Mouse (Mus musculus): ENCODE results near the gene Wfdc10. TPM values are rescaled to one million over a fixed set of nuclear protein-coding genes. Genes with fewer than 3 reads are reported as not detected.

The Wfdc10 gene
- polyA plus RNA-seq, 1 experiment from 2014 or later: not detected

- no peaks in the 10 kb centered on the region for H3K4me1 ChIP-seq (ENCODE audit: insufficient read depth)
- H3K4me2 ChIP-seq: no peak overlapping the region
- TF ChIP-seq CTCF (IDR thresholded peaks at IDR 0.05; ENCODE audit: low read depth): no peak
- no peaks in the 10 kb centered on the region for H3K36me3 ChIP-seq (ENCODE audit: insufficient read depth)
- H3K27me3 ChIP-seq (ENCODE audit: insufficient read depth, low read length): no peaks in the 10 kb centered on the region
- ATAC-seq (ENCODE audit: insufficient read depth): no peak
- H3K4me3 ChIP-seq (ENCODE audit: low read depth, low read length): no peak overlapping the region
- 86% methylated on average over 5 of the region's 5 CpGs for WGBS
- no peak for DNase-seq
- no peaks in the 10 kb centered on the region for H3K9me3 ChIP-seq (ENCODE audit: low read depth, low read length)
- H3K9ac ChIP-seq: no peak overlapping the region
- no peak overlapping the region for H3K27ac ChIP-seq (ENCODE audit: low read depth)
Observed at GRCm38 (mm10) chr2:164701761-164702160, 45.9 kb downstream of the Wfdc10 start.

GRCm38 (mm10) chr2:164704235-164704634 lies 48.4 kb downstream of the Wfdc10 start:
- Histone ChIP-seq H3K27ac (ENCODE audit: low read depth) (no peak overlapping the region), H3K27me3 (ENCODE audit: insufficient read depth, low read length) (no peaks in the 10 kb centered on the region), H3K4me2 (no peak overlapping the region), H3K36me3 (ENCODE audit: insufficient read depth) (no peaks in the 10 kb centered on the region), H3K9me3 (ENCODE audit: low read depth, low read length) (no peaks in the 10 kb centered on the region), H3K4me3 (ENCODE audit: low read depth, low read length) (no peak overlapping the region), H3K9ac (no peak overlapping the region), H3K4me1 (ENCODE audit: insufficient read depth) (no peaks in the 10 kb centered on the region)
- DNase-seq (no peak), ATAC-seq (ENCODE audit: insufficient read depth) (no peak)
- WGBS: 76% methylated on average over 5 of the region's 5 CpGs
- TF ChIP-seq CTCF (IDR thresholded peaks at IDR 0.05; ENCODE audit: low read depth): no peak

- H3K4me2 ChIP-seq: no peak overlapping the region
- 87% methylated on average over 6 of the region's 6 CpGs for WGBS
- no peak overlapping the region for H3K9ac ChIP-seq
- DNase-seq (no peak), ATAC-seq (ENCODE audit: insufficient read depth) (no peak)
- no peaks in the 10 kb centered on the region for H3K27me3 ChIP-seq (ENCODE audit: insufficient read depth, low read length)
- H3K9me3 ChIP-seq (ENCODE audit: low read depth, low read length): no peaks in the 10 kb centered on the region
- TF ChIP-seq CTCF (IDR thresholded peaks at IDR 0.05; ENCODE audit: low read depth): no peak
- no peaks in the 10 kb centered on the region for H3K4me1 ChIP-seq (ENCODE audit: insufficient read depth)
- H3K36me3 ChIP-seq (ENCODE audit: insufficient read depth): no peaks in the 10 kb centered on the region
- H3K27ac ChIP-seq (ENCODE audit: low read depth): no peak overlapping the region
- H3K4me3 ChIP-seq (ENCODE audit: low read depth, low read length): no peak overlapping the region
Observed at GRCm38 (mm10) chr2:164705328-164705727, 49.5 kb downstream of the Wfdc10 start.

- no peak overlapping the region for H3K4me3 ChIP-seq (ENCODE audit: low read depth, low read length)
- H3K9ac ChIP-seq: no peak overlapping the region
- H3K4me1 ChIP-seq (ENCODE audit: insufficient read depth): no peaks in the 10 kb centered on the region
- ATAC-seq (ENCODE audit: insufficient read depth) (no peak), DNase-seq (no peak)
- WGBS: 81% methylated on average over 14 of the region's 14 CpGs
- H3K36me3 ChIP-seq (ENCODE audit: insufficient read depth): no peaks in the 10 kb centered on the region
- no peaks in the 10 kb centered on the region for H3K27me3 ChIP-seq (ENCODE audit: insufficient read depth, low read length)
- no peaks in the 10 kb centered on the region for H3K9me3 ChIP-seq (ENCODE audit: low read depth, low read length)
- no peak for TF ChIP-seq CTCF (IDR thresholded peaks at IDR 0.05; ENCODE audit: low read depth)
- no peak overlapping the region for H3K4me2 ChIP-seq
- H3K27ac ChIP-seq (ENCODE audit: low read depth): no peak overlapping the region
Observed at GRCm38 (mm10) chr2:164705991-164706390, 50.1 kb downstream of the Wfdc10 start.

Other genes with a start within 250 kb of the Wfdc10 start
- 101 and 103 TPM in 2 replicates for gene Sdc4, start 212.2 kb upstream of the Wfdc10 start, polyA plus RNA-seq (2014; fragmentation: Nextera tagmentation; extraction: Ambion mirVana)
- 65.6 and 68.7 TPM in 2 replicates for gene Sys1, start 199.1 kb upstream of the Wfdc10 start, polyA plus RNA-seq (2014; fragmentation: Nextera tagmentation; extraction: Ambion mirVana)
- gene Gm20458, start 195.1 kb upstream of the Wfdc10 start, polyA plus RNA-seq (2014; fragmentation: Nextera tagmentation; extraction: Ambion mirVana): 14.4 and 14.9 TPM in 2 replicates
- not detected in 2 replicates for gene Trp53tg5, start 182.3 kb upstream of the Wfdc10 start, polyA plus RNA-seq (2014; fragmentation: Nextera tagmentation; extraction: Ambion mirVana)
- gene Dbndd2, start 169.9 kb upstream of the Wfdc10 start, polyA plus RNA-seq (2014; fragmentation: Nextera tagmentation; extraction: Ambion mirVana): 4.4 and 5.3 TPM in 2 replicates
- gene Pigt, start 158.5 kb upstream of the Wfdc10 start, polyA plus RNA-seq (2014; fragmentation: Nextera tagmentation; extraction: Ambion mirVana): 70.1 and 71.0 TPM in 2 replicates
- 280 and 282 TPM in 2 replicates for gene Wfdc2, start 93.6 kb upstream of the Wfdc10 start, polyA plus RNA-seq (2014; fragmentation: Nextera tagmentation; extraction: Ambion mirVana)
- gene Spint3, start 82.6 kb upstream of the Wfdc10 start, polyA plus RNA-seq (2014; fragmentation: Nextera tagmentation; extraction: Ambion mirVana): not detected in 2 replicates
- 0.65 and 0.95 TPM in 2 replicates for gene Wfdc6a, start 70.6 kb upstream of the Wfdc10 start, polyA plus RNA-seq (2014; fragmentation: Nextera tagmentation; extraction: Ambion mirVana)
- gene Eppin, start 62.5 kb upstream of the Wfdc10 start, polyA plus RNA-seq (2014; fragmentation: Nextera tagmentation; extraction: Ambion mirVana): not detected in 2 replicates
- not detected in 2 replicates for gene Wfdc6b, start 42.5 kb upstream of the Wfdc10 start, polyA plus RNA-seq (2014; fragmentation: Nextera tagmentation; extraction: Ambion mirVana)
- gene Wfdc8, start 42.4 kb upstream of the Wfdc10 start, polyA plus RNA-seq (2014; fragmentation: Nextera tagmentation; extraction: Ambion mirVana): not detected in 2 replicates
- not detected in 2 replicates for gene Wfdc16, start 17.2 kb upstream of the Wfdc10 start, polyA plus RNA-seq (2014; fragmentation: Nextera tagmentation; extraction: Ambion mirVana)
- gene Wfdc9, start 537 bp downstream of the Wfdc10 start, polyA plus RNA-seq (2014; fragmentation: Nextera tagmentation; extraction: Ambion mirVana): not detected in 2 replicates
- gene Wfdc11, start 18.0 kb downstream of the Wfdc10 start, polyA plus RNA-seq (2014; fragmentation: Nextera tagmentation; extraction: Ambion mirVana): not detected in 2 replicates
- gene Wfdc13, start 29.1 kb downstream of the Wfdc10 start, polyA plus RNA-seq (2014; fragmentation: Nextera tagmentation; extraction: Ambion mirVana): not detected in 2 replicates
- not detected in 2 replicates for gene Spint4, start 42.5 kb downstream of the Wfdc10 start, polyA plus RNA-seq (2014; fragmentation: Nextera tagmentation; extraction: Ambion mirVana)
- not detected in 2 replicates for gene Spint5, start 59.3 kb downstream of the Wfdc10 start, polyA plus RNA-seq (2014; fragmentation: Nextera tagmentation; extraction: Ambion mirVana)
- gene Wfdc3, start 89.9 kb downstream of the Wfdc10 start, polyA plus RNA-seq (2014; fragmentation: Nextera tagmentation; extraction: Ambion mirVana): 1.3 and 1.4 TPM in 2 replicates
- 74.7 and 77.6 TPM in 2 replicates for gene Dnttip1, start 89.9 kb downstream of the Wfdc10 start, polyA plus RNA-seq (2014; fragmentation: Nextera tagmentation; extraction: Ambion mirVana)
- gene Ube2c, start 113.9 kb downstream of the Wfdc10 start, polyA plus RNA-seq (2014; fragmentation: Nextera tagmentation; extraction: Ambion mirVana): 586 and 619 TPM in 2 replicates
- not detected in 2 replicates for gene Tnnc2, start 123.9 kb downstream of the Wfdc10 start, polyA plus RNA-seq (2014; fragmentation: Nextera tagmentation; extraction: Ambion mirVana)
- gene Snx21, start 129.8 kb downstream of the Wfdc10 start, polyA plus RNA-seq (2014; fragmentation: Nextera tagmentation; extraction: Ambion mirVana): 19.1 and 21.3 TPM in 2 replicates
- gene Acot8, start 148.8 kb downstream of the Wfdc10 start, polyA plus RNA-seq (2014; fragmentation: Nextera tagmentation; extraction: Ambion mirVana): 16.2 and 17.8 TPM in 2 replicates
- 6.7 and 7.0 TPM in 2 replicates for gene Zswim3, start 149.1 kb downstream of the Wfdc10 start, polyA plus RNA-seq (2014; fragmentation: Nextera tagmentation; extraction: Ambion mirVana)
- 20.8 and 21.1 TPM in 2 replicates for gene Zswim1, start 166.6 kb downstream of the Wfdc10 start, polyA plus RNA-seq (2014; fragmentation: Nextera tagmentation; extraction: Ambion mirVana)
- gene Spata25, start 172.5 kb downstream of the Wfdc10 start, polyA plus RNA-seq (2014; fragmentation: Nextera tagmentation; extraction: Ambion mirVana): not detected in 2 replicates
- 114 and 125 TPM in 2 replicates for gene Ctsa, start 176.8 kb downstream of the Wfdc10 start, polyA plus RNA-seq (2014; fragmentation: Nextera tagmentation; extraction: Ambion mirVana)
- 6.3 and 6.6 TPM in 2 replicates for gene Neurl2, start 177.4 kb downstream of the Wfdc10 start, polyA plus RNA-seq (2014; fragmentation: Nextera tagmentation; extraction: Ambion mirVana)
- gene Pltp, start 201.7 kb downstream of the Wfdc10 start, polyA plus RNA-seq (2014; fragmentation: Nextera tagmentation; extraction: Ambion mirVana): 122 and 126 TPM in 2 replicates
- gene Pcif1, start 223.3 kb downstream of the Wfdc10 start, polyA plus RNA-seq (2014; fragmentation: Nextera tagmentation; extraction: Ambion mirVana): 76.9 and 83.0 TPM in 2 replicates

Measured in lung, embryonic 14.5 days (tissue).